Mouse (Mus musculus) kidney, postnatal 0 days (tissue): ENCODE results near the gene Pard6b. TPM values are rescaled to one million over a fixed set of nuclear protein-coding genes. Genes with fewer than 3 reads are reported as not detected.
"Not testable (repeated sequence)": the region's sequence is repeated elsewhere in the genome, so short reads cannot be mapped to it uniquely, and the experiment has no call there.

ENCODE experiments used
- ATAC-seq: fragments of 200-750 bp; cut with Nextera tagmentation; replicated peaks from 2 replicates; pipeline ENCODE4 v1.8.0; 2017; ENCODE audit warnings: low read depth, moderate number of reproducible peaks, moderate TSS enrichment, moderate library complexity; ENCODE audit not compliant: low FRiP score
- DNase-seq: peaks from one replicate; pipeline ENCODE4 v3.0.0-alpha.2; 2016; ENCODE audit warnings: low spot score
- H3K27ac ChIP-seq: fragments of 300-500 bp; sonication (generic); 2 replicates; pipeline ENCODE4 v1.5.1; 2014; ENCODE audit warnings: mild to moderate bottlenecking
- H3K27me3 ChIP-seq: fragments of 300-500 bp; sonication (generic); 2 replicates; pipeline ENCODE4 v1.6.1; 2014; ENCODE audit warnings: low read length, mixed read lengths; ENCODE audit not compliant: insufficient read depth
- H3K36me3 ChIP-seq: fragments of 300-500 bp; sonication (generic); 2 replicates; pipeline ENCODE4 v1.6.1; 2014; ENCODE audit warnings: low read length, mixed read lengths; ENCODE audit not compliant: insufficient read depth
- H3K4me1 ChIP-seq: fragments of 300-500 bp; sonication (generic); replicated peaks from 2 replicates; pipeline ENCODE4 v1.6.1; 2014; ENCODE audit warnings: antibody characterized with exemption, low read length, mixed read lengths; ENCODE audit not compliant: insufficient read depth
- H3K4me2 ChIP-seq: fragments of 300-500 bp; sonication (generic); 2 replicates; pipeline ENCODE4 v1.6.1; 2014; ENCODE audit warnings: mild to moderate bottlenecking, low read length, moderate library complexity, mixed read lengths
- H3K4me3 ChIP-seq: fragments of 300-500 bp; sonication (generic); replicated peaks from 2 replicates; pipeline ENCODE4 v1.5.1; 2014; ENCODE audit warnings: low read depth, low read length
- H3K9ac ChIP-seq: fragments of 300-500 bp; sonication (generic); 2 replicates; pipeline ENCODE4 v1.6.1; 2014; ENCODE audit warnings: low read depth, low read length
- H3K9me3 ChIP-seq: fragments of 300-500 bp; sonication (generic); replicated peaks from 2 replicates; pipeline ENCODE4 v1.6.1; 2016; ENCODE audit warnings: low read length, inconsistent platforms, mixed read lengths
- CTCF ChIP-seq: IDR thresholded peaks from 2 replicates; pipeline ENCODE4 v1.5.1; 2016; ENCODE audit warnings: antibody characterized with exemption, low read depth, mild to moderate bottlenecking, moderate library complexity
- WGBS: fragments of 180-500 bp; shearing (Covaris S2); extraction: QIAGEN DNeasy Blood & Tissue Kit; methylation state at CpG from one replicate; pipeline ENCODE4 v1.1.7; 2014; 5-methylcytosine and 5-hydroxymethylcytosine counted together
- polyA plus RNA-seq: library from polyadenylated mRNA; unstranded; fragments of >200 nt; fragmentation: Nextera tagmentation; extraction: Ambion mirVana; gene quantifications from 2 replicates; pipeline ENCODE4 v1.2.1, GENCODE M21; 2015

Pard6b gene
- polyA plus RNA-seq, 1 experiment from 2014 or later, result 28.6 TPM

- peak; percentile 58 for DNase-seq
Measured at GRCm38 (mm10) chr2:168050000-168050942, 30.5 kb upstream of the Pard6b start.

DNA sequence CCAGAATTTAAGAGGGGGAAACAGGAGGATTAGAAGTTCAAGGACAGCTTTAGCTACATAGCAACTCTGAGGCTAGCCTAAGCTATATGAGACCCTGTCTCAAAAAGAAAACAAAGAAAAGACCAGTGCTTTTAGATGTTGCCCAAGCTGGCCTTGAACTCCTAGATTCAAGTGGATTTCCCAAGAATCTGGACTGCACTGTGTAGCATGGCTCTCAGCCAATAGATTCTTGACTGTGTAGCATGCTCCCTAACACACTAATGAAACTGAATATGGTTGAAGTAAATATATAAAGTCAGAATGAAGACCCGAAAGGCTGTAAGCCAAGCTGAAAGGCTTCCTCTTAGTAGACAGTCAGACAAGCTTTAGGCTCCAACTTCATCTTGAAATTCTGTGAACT lies 28.6 kb upstream of the Pard6b start:
- DNase-seq, result no peak
- no peak for ATAC-seq
- H3K4me3 ChIP-seq, result no peak overlapping the region
- no peak for TF ChIP-seq CTCF
- peaks cover 21% of the 10 kb centered on the region; the same call in 1 of the 2 replicates for H3K4me1 ChIP-seq
- no peak overlapping the region for H3K4me2 ChIP-seq
- H3K27me3 ChIP-seq, result no peaks in the 10 kb centered on the region
- no peak overlapping the region for H3K27ac ChIP-seq
- H3K9ac ChIP-seq, result no peak overlapping the region
- WGBS, result 63% methylated on average over 1 of the region's 1 CpGs
- no peaks in the 10 kb centered on the region for H3K36me3 ChIP-seq
- no peaks in the 10 kb centered on the region for H3K9me3 ChIP-seq

More at GRCm38 (mm10) chr2:168050000-168050942, 30.5 kb upstream of the Pard6b start:
- Histone ChIP-seq H3K9ac (peak overlapping the region; percentile 59), H3K36me3 (no peaks in the 10 kb centered on the region), H3K4me1 (peaks cover 21% of the 10 kb centered on the region), H3K27me3 (no peaks in the 10 kb centered on the region), H3K27ac (peak overlapping the region; percentile 65), H3K4me2 (peak overlapping the region; percentile 87), H3K9me3 (no peaks in the 10 kb centered on the region), H3K4me3 (peak overlapping the region; percentile 30)
- WGBS, result 1% methylated on average over 56 of the region's 56 CpGs
- peak; percentile 26; the same call in 1 of the 2 replicates for TF ChIP-seq CTCF
- peak; percentile 57 for ATAC-seq

GRCm38 (mm10) chr2:168052689-168053088 lies 28.1 kb upstream of the Pard6b start:
- Histone ChIP-seq H3K36me3 (no peaks in the 10 kb centered on the region), H3K9me3 (no peaks in the 10 kb centered on the region), H3K4me3 (no peak overlapping the region), H3K27me3 (no peaks in the 10 kb centered on the region), H3K9ac (no peak overlapping the region), H3K4me1 (peaks cover 21% of the 10 kb centered on the region; the same call in 1 of the 2 replicates), H3K4me2 (no peak overlapping the region), H3K27ac (no peak overlapping the region)
- DNase-seq (peak; percentile 57), ATAC-seq (no peak)
- 25% methylated on average over 2 of the region's 2 CpGs for WGBS
- TF ChIP-seq CTCF, result peak; percentile 82

DNA sequence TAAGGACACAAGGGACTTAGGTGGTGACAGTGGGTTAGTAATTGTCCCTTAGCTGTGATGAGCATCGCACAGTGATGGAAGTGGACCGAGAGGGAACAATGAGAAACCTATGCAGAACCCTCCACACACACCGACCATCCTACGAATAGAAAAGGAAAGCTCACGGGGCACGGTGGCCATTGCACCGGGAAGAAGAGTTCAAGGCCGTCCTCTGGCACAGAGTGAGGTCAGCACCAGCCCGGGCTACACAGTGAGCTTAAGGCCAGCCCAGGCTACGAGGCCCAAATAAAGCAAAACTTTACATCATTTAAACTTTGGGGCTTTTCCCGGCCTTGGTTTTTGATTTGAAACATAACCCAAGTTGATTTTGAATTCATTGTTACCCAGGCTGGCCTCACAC lies 26.7 kb upstream of the Pard6b start:
- DNase-seq (no peak), ATAC-seq (no peak)
- no peak overlapping the region for H3K9ac ChIP-seq
- H3K4me3 ChIP-seq, result no peak overlapping the region
- H3K4me2 ChIP-seq, result no peak overlapping the region
- no peaks in the 10 kb centered on the region for H3K36me3 ChIP-seq
- H3K4me1 ChIP-seq, result peaks cover 21% of the 10 kb centered on the region
- WGBS, result 92% methylated on average over 11 of the region's 11 CpGs
- H3K9me3 ChIP-seq, result no peaks in the 10 kb centered on the region
- no peak overlapping the region for H3K27ac ChIP-seq
- H3K27me3 ChIP-seq, result no peaks in the 10 kb centered on the region
- TF ChIP-seq CTCF, result no peak

GRCm38 (mm10) chr2:168055910-168056665 lies 24.7 kb upstream of the Pard6b start:
- Histone ChIP-seq H3K36me3 (no peaks in the 10 kb centered on the region), H3K9ac (no peak overlapping the region), H3K27me3 (no peaks in the 10 kb centered on the region), H3K27ac (no peak overlapping the region), H3K4me2 (no peak overlapping the region), H3K4me3 (no peak overlapping the region), H3K9me3 (no peaks in the 10 kb centered on the region), H3K4me1 (peaks cover 11% of the 10 kb centered on the region; the same call in 1 of the 2 replicates)
- no peak for TF ChIP-seq CTCF
- WGBS, result 41% methylated on average over 14 of the region's 14 CpGs
- ATAC-seq (no peak), DNase-seq (peak; percentile 72)

DNA sequence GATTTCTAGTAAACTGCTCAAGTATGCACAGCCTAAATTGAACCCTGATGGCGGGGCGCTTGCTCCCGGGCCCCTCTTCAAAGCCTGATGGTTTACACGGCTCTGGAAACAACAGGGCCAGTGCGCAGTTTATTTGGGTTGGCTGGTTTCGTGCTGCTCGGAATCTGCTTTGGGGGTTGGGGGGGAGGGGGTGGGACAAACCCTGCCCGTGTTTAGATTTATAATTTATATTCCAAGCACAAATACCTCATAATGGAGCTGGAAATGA lies 24.2 kb upstream of the Pard6b start:
- no peaks in the 10 kb centered on the region for H3K36me3 ChIP-seq
- H3K4me3 ChIP-seq, result no peak overlapping the region
- TF ChIP-seq CTCF, result no peak
- no peak overlapping the region for H3K9ac ChIP-seq
- no peaks in the 10 kb centered on the region for H3K9me3 ChIP-seq
- H3K4me1 ChIP-seq, result peaks cover 11% of the 10 kb centered on the region; the same call in 1 of the 2 replicates
- DNase-seq (no peak), ATAC-seq (no peak)
- H3K4me2 ChIP-seq, result no peak overlapping the region
- no peaks in the 10 kb centered on the region for H3K27me3 ChIP-seq
- WGBS, result 50% methylated on average over 8 of the region's 8 CpGs
- peak overlapping the region; percentile 36 for H3K27ac ChIP-seq

DNA sequence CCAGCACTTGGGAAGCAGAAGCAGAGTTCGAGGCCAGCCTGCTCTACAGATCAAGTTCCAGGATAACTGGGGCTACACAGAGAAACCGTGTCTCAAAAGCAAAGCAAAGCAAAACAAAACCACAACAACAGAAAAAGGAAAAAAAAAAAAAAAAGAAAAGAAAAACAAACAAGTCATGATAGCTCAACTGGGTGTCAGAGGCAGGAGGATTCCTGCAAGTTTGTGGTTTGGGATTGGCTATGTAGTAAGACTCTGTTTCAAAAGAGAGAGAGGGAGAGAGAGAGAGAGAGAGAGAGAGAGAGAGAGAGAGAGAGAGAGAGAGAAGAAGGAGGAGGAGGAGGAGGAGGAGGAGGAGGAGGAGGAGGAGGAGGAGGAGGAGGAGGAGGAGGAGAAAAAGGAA lies 22.9 kb upstream of the Pard6b start:
- not testable (repeated sequence) for H3K4me3 ChIP-seq, H3K27ac ChIP-seq, H3K4me2 ChIP-seq, H3K9me3 ChIP-seq, ATAC-seq, H3K27me3 ChIP-seq, H3K36me3 ChIP-seq, H3K9ac ChIP-seq, DNase-seq
- H3K4me1 ChIP-seq, result peaks cover 11% of the 10 kb centered on the region; the same call in 1 of the 2 replicates
- 62% methylated on average over 2 of the region's 2 CpGs for WGBS
